Mouse (Mus musculus): ENCODE measurements at regions not wholly inside any gene's neighbourhood (a gene's known extent, or its start where the extent isn't known, plus 50 kb on each side); places are given as distances from the start of the nearest gene placed in this dataset.

DNA sequence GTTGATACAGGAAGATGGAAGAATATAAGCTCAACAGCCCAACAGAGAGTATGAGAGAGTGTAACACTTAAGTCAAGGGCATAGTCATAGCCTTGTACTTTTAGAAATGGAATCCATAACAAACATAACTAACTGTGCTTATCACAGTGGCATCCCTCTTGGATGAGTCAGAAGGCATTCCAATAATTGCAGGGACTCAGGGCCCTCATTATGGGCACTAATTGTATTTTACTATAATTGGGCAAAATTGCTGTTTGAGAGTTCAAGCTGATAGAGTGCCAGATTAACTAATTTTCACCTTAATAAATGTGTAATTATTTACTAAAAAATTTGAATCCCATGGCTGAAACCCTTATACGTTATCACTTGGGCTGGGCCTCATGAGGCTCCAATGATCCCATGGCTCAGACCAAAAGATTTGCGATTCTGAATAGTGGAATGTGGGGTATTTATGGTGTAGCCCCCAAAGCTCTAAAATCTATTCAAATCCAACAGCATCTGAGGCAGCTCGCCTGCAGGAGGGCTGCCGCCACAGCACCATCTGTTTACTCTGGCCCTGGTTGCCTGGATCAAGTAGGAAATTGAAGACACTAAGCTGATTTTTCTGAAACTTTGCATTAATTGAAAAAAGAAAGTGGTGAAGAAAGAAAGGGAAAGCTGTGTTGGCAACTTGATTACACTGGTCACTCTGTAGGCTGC lies 456.7 kb downstream of the Elavl2 start:
- TF ChIP-seq EP300 (optimal IDR thresholded peaks at IDR 0.05) (no peak), CTCF (IDR thresholded peaks at IDR 0.05; ENCODE audit: low read depth) (no peak)
